Mouse (Mus musculus) MEL (cell line): ENCODE measurements around the gene Cfp. TPM values are rescaled to one million over a fixed set of nuclear protein-coding genes. Genes with fewer than 3 reads are reported as not detected.
A peak's percentile ranks its signal among the peaks of the same experiment; 100 is the strongest.

Source experiments
- DNase-seq: peaks from one replicate; pipeline ENCODE4 v3.0.0; 2011; ENCODE audit warnings: low read depth, low spot score
- H3K27ac ChIP-seq: 2 replicates; pipeline ENCODE4 v1.5.1; 2012; ENCODE audit warnings: low read depth, mild to moderate bottlenecking, control low read depth, low read length, moderate library complexity; ENCODE audit not compliant: control insufficient read depth
- H3K27me3 ChIP-seq, 2 experiments: fragments of 150-350 bp in 1 of 2; sonication (generic) in 1 of 2; 2 replicates each; pipeline ENCODE4 v1.6.1; 2012; ENCODE audit warnings: low read length in 2 of 2, mild to moderate bottlenecking in 2 of 2, improper control_type of control experiment in 1 of 2, moderate library complexity in 1 of 2; ENCODE audit not compliant: insufficient read depth in 2 of 2, control insufficient read depth in 1 of 2
- H3K36me3 ChIP-seq, 2 experiments: 2 replicates each; pipeline ENCODE4 v1.6.1; 2012 to 2014; ENCODE audit warnings: low read length in 2 of 2, improper control_type of control experiment in 1 of 2, inconsistent platforms in 1 of 2, mild to moderate bottlenecking in 1 of 2; ENCODE audit not compliant: insufficient read depth in 2 of 2, control insufficient read depth in 1 of 2
- H3K4me1 ChIP-seq, 2 experiments: fragments of 150-350 bp in 1 of 2; sonication (generic) in 1 of 2; 2 replicates each; pipeline ENCODE4 v1.6.1; 2012; ENCODE audit warnings: low read length in 2 of 2, improper control_type of control experiment in 1 of 2, mild to moderate bottlenecking in 1 of 2; ENCODE audit not compliant: insufficient read depth in 2 of 2, control insufficient read depth in 1 of 2
- H3K4me3 ChIP-seq, 2 experiments: fragments of 150-350 bp in 1 of 2; sonication (generic) in 1 of 2; 2 replicates each; pipeline ENCODE4 v1.5.1; 2012; ENCODE audit warnings: low read depth in 2 of 2, low read length in 2 of 2, mild to moderate bottlenecking in 2 of 2, moderate library complexity in 2 of 2, control low read depth in 1 of 2, improper control_type of control experiment in 1 of 2; ENCODE audit not compliant: control insufficient read depth in 1 of 2, insufficient read depth in 1 of 2
- H3K79me2 ChIP-seq: 2 replicates; pipeline ENCODE4 v1.6.1; 2012; ENCODE audit warnings: mild to moderate bottlenecking, low read length, moderate library complexity; ENCODE audit not compliant: control insufficient read depth, poor library complexity, insufficient read depth
- H3K9ac ChIP-seq: 2 replicates; pipeline ENCODE4 v1.6.1; 2012; ENCODE audit warnings: low read depth, mild to moderate bottlenecking, control low read depth, low read length, moderate library complexity; ENCODE audit not compliant: control insufficient read depth, poor library complexity, severe bottlenecking
- H3K9me3 ChIP-seq: fragments of 150-350 bp; sonication (generic); replicated peaks from 2 replicates; pipeline ENCODE4 v1.6.1; 2012; ENCODE audit warnings: mild to moderate bottlenecking, low read length, improper control_type of control experiment, moderate library complexity; ENCODE audit not compliant: insufficient read depth
- CTCF ChIP-seq, 3 experiments: IDR thresholded peaks in 2 of 3; conservative IDR thresholded peaks in 1 of 3; 2 replicates each; pipeline ENCODE4 v1.5.1; 2011 to 2012; ENCODE audit warnings: low read length in 3 of 3, low read depth in 2 of 3, mild to moderate bottlenecking in 2 of 3, improper control_type of control experiment in 1 of 3, inconsistent platforms in 1 of 3, mixed read lengths in 1 of 3, moderate library complexity in 1 of 3; ENCODE audit not compliant: control insufficient read depth in 1 of 3, insufficient read depth in 1 of 3, poor library complexity in 1 of 3, severe bottlenecking in 1 of 3
- E2F4 ChIP-seq: IDR thresholded peaks from 2 replicates; pipeline ENCODE4 v1.6.1; 2011; ENCODE audit warnings: low read depth, low read length, improper control_type of control experiment, borderline replicate concordance
- EP300 ChIP-seq, 2 experiments: IDR thresholded peaks; 2 replicates each; pipeline ENCODE4 v1.6.1; 2011; ENCODE audit warnings: improper control_type of control experiment in 2 of 2, low read length in 2 of 2, low read depth in 1 of 2, mild to moderate bottlenecking in 1 of 2
- ETS1 ChIP-seq: IDR thresholded peaks from 2 replicates; pipeline ENCODE4 v1.6.1; 2012; ENCODE audit warnings: low read depth, mild to moderate bottlenecking, inconsistent platforms, low read length, improper control_type of control experiment, moderate library complexity
- GATA1 ChIP-seq: IDR thresholded peaks from 2 replicates; pipeline ENCODE4 v1.6.1; 2011; ENCODE audit warnings: low read depth, low read length, improper control_type of control experiment
- MAX ChIP-seq: IDR thresholded peaks from 2 replicates; pipeline ENCODE4 v1.6.1; 2011; ENCODE audit warnings: low read length, improper control_type of control experiment
- MAZ ChIP-seq: IDR thresholded peaks from 2 replicates; pipeline ENCODE4 v1.6.1; 2012; ENCODE audit warnings: low read depth, mild to moderate bottlenecking, inconsistent platforms, low read length, improper control_type of control experiment
- MEF2A ChIP-seq: IDR thresholded peaks from 2 replicates; pipeline ENCODE4 v1.6.1; 2014; ENCODE audit warnings: low read depth, mild to moderate bottlenecking, inconsistent platforms, low read length, improper control_type of control experiment; ENCODE audit not compliant: poor library complexity, insufficient replicate concordance, severe bottlenecking; ENCODE audit errors: extremely low read depth
- MXI1 ChIP-seq: IDR thresholded peaks from 2 replicates; pipeline ENCODE4 v1.6.1; 2011; ENCODE audit warnings: mild to moderate bottlenecking, low read depth, low read length, improper control_type of control experiment
- NELFE ChIP-seq: IDR thresholded peaks from 2 replicates; pipeline ENCODE4 v1.6.1; 2011; ENCODE audit warnings: low read depth, low read length, improper control_type of control experiment
- POLR2AphosphoS2 ChIP-seq: IDR thresholded peaks from 2 replicates; pipeline ENCODE4 v1.6.1; 2011; ENCODE audit warnings: low read length, improper control_type of control experiment
- RAD21 ChIP-seq: IDR thresholded peaks from 2 replicates; pipeline ENCODE4 v1.6.1; 2011; ENCODE audit warnings: mild to moderate bottlenecking, low read depth, low read length, improper control_type of control experiment
- RCOR1 ChIP-seq: IDR thresholded peaks from 2 replicates; pipeline ENCODE4 v1.6.1; 2012; ENCODE audit warnings: low read depth, mild to moderate bottlenecking, inconsistent platforms, low read length, improper control_type of control experiment
- SIN3A ChIP-seq: IDR thresholded peaks from 2 replicates; pipeline ENCODE4 v1.6.1; 2012; ENCODE audit warnings: low read length, improper control_type of control experiment, inconsistent platforms
- SMC3 ChIP-seq: IDR thresholded peaks from 2 replicates; pipeline ENCODE4 v1.6.1; 2011; ENCODE audit warnings: low read depth, low read length, improper control_type of control experiment
- USF1 ChIP-seq: IDR thresholded peaks from 2 replicates; pipeline ENCODE4 v1.6.1; 2014; ENCODE audit warnings: low read depth, mild to moderate bottlenecking, inconsistent platforms, low read length, improper control_type of control experiment, moderate library complexity
- ZC3H11A ChIP-seq: IDR thresholded peaks from 2 replicates; pipeline ENCODE4 v1.6.1; 2012; ENCODE audit warnings: low read depth, mild to moderate bottlenecking, inconsistent platforms, low read length, improper control_type of control experiment
- ZMIZ1 ChIP-seq: IDR thresholded peaks from 2 replicates; pipeline ENCODE4 v1.6.1; 2012; ENCODE audit warnings: low read depth, mild to moderate bottlenecking, inconsistent platforms, low read length, improper control_type of control experiment, moderate library complexity
- ZNF384 ChIP-seq: IDR thresholded peaks from 2 replicates; pipeline ENCODE4 v1.6.1; 2012; ENCODE audit warnings: low read depth, mild to moderate bottlenecking, inconsistent platforms, low read length, improper control_type of control experiment
- polyA plus RNA-seq, 2 experiments: library from polyadenylated mRNA; stranded (reverse) in 1 of 2; unstranded in 1 of 2; fragments of >175 nt in 1 of 2; fragments of >200 nt in 1 of 2; gene quantifications; 2 replicates each; pipeline versions ENCODE4 v1.2.1 to v1.2.4; 2012; ENCODE audit warnings: low replicate concordance in 2 of 2, low read depth in 1 of 2; ENCODE audit not compliant: insufficient read length in 2 of 2, insufficient read depth in 1 of 2, missing spikeins in 1 of 2
- total RNA-seq: library from RNA; depleted of rRNA; stranded (reverse); fragments of 300-350 nt; gene quantifications from 2 replicates; pipeline ENCODE4 v1.2.3, GENCODE M21; 2012

Gene Cfp
- total and polyA plus RNA-seq, 3 experiments = 2.6 to 11.4 TPM; not detected in 1

GRCm38 (mm10) chrX:20950191-20950880 is 19.0 kb upstream of the Cfp start, which contains the start of gene Elk1 (continued):
- TF ChIP-seq ETS1 (no peak), EP300 (IDR thresholded peaks at IDR 0.05; ENCODE audit: low read depth in 1 of 2, low read length in 2 of 2) (0 out of 4 replicates have a peak, but pooled peaks of 1 of the 2 experiments have one; percentile 9), NELFE (peak; percentile 55)
- TF ChIP-seq, all 39 proteins: peak for 12

- peak; percentile 67 for DNase-seq
- Histone ChIP-seq H3K9me3 (no peaks in the 10 kb centered on the region), H3K4me3 (no peak overlapping the region), H3K27me3 (no peaks in the 10 kb centered on the region), H3K79me2 (peaks cover 2% of the 10 kb centered on the region; the same call in 1 of the 2 replicates), H3K9ac (no peak overlapping the region), H3K27ac (no peak overlapping the region), H3K36me3 (peaks cover 0 to 7% of the 10 kb centered on the region in 2 experiments; a peak in 2 of 4 replicates), H3K4me1 (peaks cover 0 to 3% of the 10 kb centered on the region in 2 experiments; a peak in 1 of 4 replicates)
- peak; percentile 39; the same call in 1 of the 2 replicates for TF ChIP-seq SIN3A
- peak; percentile 87 for TF ChIP-seq ZNF384
- TF ChIP-seq ETS1 = peak; percentile 53; the same call in 1 of the 2 replicates
- peak; percentile 97 for TF ChIP-seq RCOR1
- TF ChIP-seq E2F4 = no peak
- no peak for TF ChIP-seq MAZ
- TF ChIP-seq RAD21 = peak; percentile 64
- no peak for TF ChIP-seq MAX
- peak; percentile 69 to 77 (median 74) for TF ChIP-seq CTCF (IDR thresholded peaks at IDR 0.05 in 2 of 3, conservative IDR thresholded peaks at IDR 0.05 in 1 of 3; ENCODE audit: control insufficient read depth in 1 of 3, insufficient read depth in 1 of 3, low read depth in 2 of 3, low read length in 3 of 3, poor library complexity in 1 of 3, severe bottlenecking in 1 of 3)
- TF ChIP-seq ZC3H11A = peak; percentile 18; the same call in 1 of the 2 replicates
- TF ChIP-seq MEF2A = no peak
- no peak for TF ChIP-seq ZMIZ1
- TF ChIP-seq POLR2AphosphoS2 = no peak
- no peak for TF ChIP-seq EP300 (IDR thresholded peaks at IDR 0.05; ENCODE audit: low read depth in 1 of 2, low read length in 2 of 2)
- no peak for TF ChIP-seq USF1
- peak; percentile 84 for TF ChIP-seq SMC3
- TF ChIP-seq GATA1 = peak; percentile 45; the same call in 1 of the 2 replicates
- no peak for TF ChIP-seq MXI1
Observed at GRCm38 (mm10) chrX:20946055-20946454, 14.7 kb upstream of the Cfp start.
